Mouse (Mus musculus) midbrain, embryonic 13.5 days (tissue): ENCODE results near the gene Abcg5. TPM values are rescaled to one million over a fixed set of nuclear protein-coding genes. Genes with fewer than 3 reads are reported as not detected.

Experiments
- ATAC-seq: fragments of 200-750 bp; cut with Nextera tagmentation; 2 replicates; pipeline ENCODE4 v1.8.0; 2017; ENCODE audit warnings: mild to moderate bottlenecking, moderate TSS enrichment, moderate library complexity
- H3K27ac ChIP-seq: fragments of 300-500 bp; sonication (generic); 2 replicates; pipeline ENCODE4 v1.5.1; 2015; ENCODE audit warnings: inconsistent platforms, mild to moderate bottlenecking, moderate library complexity
- H3K27me3 ChIP-seq: fragments of 300-500 bp; sonication (generic); 2 replicates; pipeline ENCODE4 v1.6.1; 2015; ENCODE audit warnings: mild to moderate bottlenecking, inconsistent platforms
- H3K36me3 ChIP-seq: fragments of 300-500 bp; sonication (generic); 2 replicates; pipeline ENCODE4 v1.6.1; 2015; ENCODE audit warnings: mild to moderate bottlenecking, inconsistent platforms
- H3K4me1 ChIP-seq: fragments of 300-500 bp; sonication (generic); replicated peaks from 2 replicates; pipeline ENCODE4 v1.6.1; 2015; ENCODE audit warnings: inconsistent platforms
- H3K4me2 ChIP-seq: fragments of 300-500 bp; sonication (generic); replicated peaks from 2 replicates; pipeline ENCODE4 v1.6.1; 2015; ENCODE audit warnings: moderate library complexity, mild to moderate bottlenecking, inconsistent platforms
- H3K4me3 ChIP-seq: fragments of 300-500 bp; sonication (generic); replicated peaks from 2 replicates; pipeline ENCODE4 v1.5.1; 2015; ENCODE audit warnings: mild to moderate bottlenecking, inconsistent platforms
- H3K9ac ChIP-seq: fragments of 300-500 bp; sonication (generic); replicated peaks from 2 replicates; pipeline ENCODE4 v1.6.1; 2015; ENCODE audit warnings: mild to moderate bottlenecking, inconsistent platforms
- H3K9me3 ChIP-seq: fragments of 300-500 bp; sonication (generic); 2 replicates; pipeline ENCODE4 v1.6.1; 2016; ENCODE audit warnings: mild to moderate bottlenecking, inconsistent platforms
- WGBS: fragments of 180-500 bp; shearing (Covaris S2); methylation state at CpG from one replicate; pipeline ENCODE4 v1.1.7; 2015; 5-methylcytosine and 5-hydroxymethylcytosine counted together
- polyA plus RNA-seq: library from polyadenylated mRNA; unstranded; fragments of >200 nt; fragmentation: Nextera tagmentation; extraction: Ambion mirVana; gene quantifications from 2 replicates; pipeline ENCODE4 v1.2.1, GENCODE M21; 2015

The Abcg5 gene
- polyA plus RNA-seq, 1 experiment from 2014 or later = 3.0 TPM

- no peak overlapping the region for H3K9ac ChIP-seq
- no peaks in the 10 kb centered on the region for H3K9me3 ChIP-seq
- WGBS = 84% methylated on average over 7 of the region's 7 CpGs
- H3K27me3 ChIP-seq = no peaks in the 10 kb centered on the region
- no peak overlapping the region for H3K27ac ChIP-seq
- no peak overlapping the region for H3K4me2 ChIP-seq
- peaks cover 22% of the 10 kb centered on the region for H3K4me1 ChIP-seq
- no peak overlapping the region for H3K4me3 ChIP-seq
- H3K36me3 ChIP-seq = peaks cover 4% of the 10 kb centered on the region; the same call in 1 of the 2 replicates
- ATAC-seq = no peak
These were observed 25.0 kb downstream of the Abcg5 start for GRCm38 (mm10) chr17:84657782-84658181.

- H3K36me3 ChIP-seq = peaks cover 4% of the 10 kb centered on the region; the same call in 1 of the 2 replicates
- H3K27ac ChIP-seq = no peak overlapping the region
- H3K9me3 ChIP-seq = no peaks in the 10 kb centered on the region
- ATAC-seq = peak; percentile 31; the same call in 1 of the 2 replicates
- H3K4me1 ChIP-seq = peaks cover 22% of the 10 kb centered on the region
- H3K4me3 ChIP-seq = no peak overlapping the region
- no peaks in the 10 kb centered on the region for H3K27me3 ChIP-seq
- WGBS = 83% methylated on average over 3 of the region's 3 CpGs
- no peak overlapping the region for H3K4me2 ChIP-seq
- no peak overlapping the region for H3K9ac ChIP-seq
These were observed 25.4 kb downstream of the Abcg5 start for GRCm38 (mm10) chr17:84657422-84657732.

GRCm38 (mm10) chr17:84656653-84657421, 26.0 kb downstream of the Abcg5 start:
- 51% methylated on average over 19 of the region's 19 CpGs for WGBS
- Histone ChIP-seq H3K4me2 (peak overlapping the region; percentile 6; the same call in 1 of the 2 replicates), H3K27me3 (no peaks in the 10 kb centered on the region), H3K9ac (no peak overlapping the region), H3K4me3 (no peak overlapping the region), H3K36me3 (peaks cover 4% of the 10 kb centered on the region; the same call in 1 of the 2 replicates), H3K9me3 (no peaks in the 10 kb centered on the region), H3K4me1 (peaks cover 22% of the 10 kb centered on the region), H3K27ac (peak overlapping the region; percentile 62)
- ATAC-seq = peak; percentile 73

- H3K36me3 ChIP-seq = peaks cover 4% of the 10 kb centered on the region; the same call in 1 of the 2 replicates
- H3K27me3 ChIP-seq = no peaks in the 10 kb centered on the region
- no peaks in the 10 kb centered on the region for H3K9me3 ChIP-seq
- no peak overlapping the region for H3K9ac ChIP-seq
- peaks cover 22% of the 10 kb centered on the region for H3K4me1 ChIP-seq
- ATAC-seq = 0 out of 2 replicates have a peak, but pooled peaks have one; percentile 32
- peak overlapping the region; percentile 62 for H3K27ac ChIP-seq
- peak overlapping the region; percentile 6; the same call in 1 of the 2 replicates for H3K4me2 ChIP-seq
- 73% methylated on average over 5 of the region's 5 CpGs for WGBS
- H3K4me3 ChIP-seq = no peak overlapping the region
These were observed 26.6 kb downstream of the Abcg5 start for GRCm38 (mm10) chr17:84656205-84656604.

GRCm38 (mm10) chr17:84653544-84653943, 29.3 kb downstream of the Abcg5 start:
- WGBS = 94% methylated on average over 9 of the region's 9 CpGs
- Histone ChIP-seq H3K27me3 (no peaks in the 10 kb centered on the region), H3K9ac (no peak overlapping the region), H3K36me3 (peaks cover 4% of the 10 kb centered on the region; the same call in 1 of the 2 replicates), H3K4me1 (peaks cover 22% of the 10 kb centered on the region), H3K4me2 (no peak overlapping the region), H3K4me3 (no peak overlapping the region), H3K9me3 (no peaks in the 10 kb centered on the region), H3K27ac (no peak overlapping the region)
- no peak for ATAC-seq

GRCm38 (mm10) chr17:84650302-84651017, 32.4 kb downstream of the Abcg5 start:
- H3K9me3 ChIP-seq = no peaks in the 10 kb centered on the region
- ATAC-seq = no peak
- H3K27ac ChIP-seq = no peak overlapping the region
- H3K27me3 ChIP-seq = no peaks in the 10 kb centered on the region
- no peak overlapping the region for H3K4me3 ChIP-seq
- H3K4me1 ChIP-seq = no peaks in the 10 kb centered on the region; the same call in 1 of the 2 replicates
- no peak overlapping the region for H3K9ac ChIP-seq
- WGBS = 95% methylated on average over 9 of the region's 9 CpGs
- peaks cover 4% of the 10 kb centered on the region; the same call in 1 of the 2 replicates for H3K36me3 ChIP-seq
- H3K4me2 ChIP-seq = no peak overlapping the region

- Histone ChIP-seq H3K9ac (no peak overlapping the region), H3K27ac (no peak overlapping the region), H3K4me3 (no peak overlapping the region), H3K27me3 (no peaks in the 10 kb centered on the region), H3K4me1 (peaks cover 7% of the 10 kb centered on the region; the same call in 1 of the 2 replicates), H3K36me3 (no peaks in the 10 kb centered on the region; the same call in 1 of the 2 replicates), H3K9me3 (no peaks in the 10 kb centered on the region), H3K4me2 (no peak overlapping the region)
- WGBS = 88% methylated on average over 4 of the region's 4 CpGs
- ATAC-seq = no peak
These were observed 35.2 kb downstream of the Abcg5 start for GRCm38 (mm10) chr17:84647630-84648029.

GRCm38 (mm10) chr17:84646477-84646876, 36.3 kb downstream of the Abcg5 start:
- 71% methylated on average over 2 of the region's 2 CpGs for WGBS
- H3K4me3 ChIP-seq = no peak overlapping the region
- no peaks in the 10 kb centered on the region for H3K27me3 ChIP-seq
- no peak for ATAC-seq
- H3K4me2 ChIP-seq = no peak overlapping the region
- H3K27ac ChIP-seq = no peak overlapping the region
- no peaks in the 10 kb centered on the region for H3K9me3 ChIP-seq
- H3K9ac ChIP-seq = no peak overlapping the region
- H3K36me3 ChIP-seq = no peaks in the 10 kb centered on the region
- peaks cover 7% of the 10 kb centered on the region; the same call in 1 of the 2 replicates for H3K4me1 ChIP-seq

GRCm38 (mm10) chr17:84645894-84646293, 36.9 kb downstream of the Abcg5 start:
- no peak overlapping the region for H3K27ac ChIP-seq
- H3K4me3 ChIP-seq = no peak overlapping the region
- H3K4me2 ChIP-seq = no peak overlapping the region
- no peaks in the 10 kb centered on the region for H3K27me3 ChIP-seq
- H3K9ac ChIP-seq = no peak overlapping the region
- H3K9me3 ChIP-seq = no peaks in the 10 kb centered on the region
- H3K36me3 ChIP-seq = no peaks in the 10 kb centered on the region
- ATAC-seq = no peak
- H3K4me1 ChIP-seq = peaks cover 7% of the 10 kb centered on the region; the same call in 1 of the 2 replicates
- whole genome bisulfite sequencing = 24% methylated on average over 5 of the region's 7 CpGs

GRCm38 (mm10) chr17:84645119-84645518, 37.7 kb downstream of the Abcg5 start:
- H3K9me3 ChIP-seq = no peaks in the 10 kb centered on the region
- no peak overlapping the region for H3K4me3 ChIP-seq
- no peak overlapping the region for H3K9ac ChIP-seq
- 33% methylated on average over 9 of the region's 9 CpGs for WGBS
- peaks cover 7% of the 10 kb centered on the region; the same call in 1 of the 2 replicates for H3K4me1 ChIP-seq
- H3K27ac ChIP-seq = no peak overlapping the region
- H3K36me3 ChIP-seq = no peaks in the 10 kb centered on the region
- H3K27me3 ChIP-seq = no peaks in the 10 kb centered on the region
- H3K4me2 ChIP-seq = no peak overlapping the region
- ATAC-seq = no peak

GRCm38 (mm10) chr17:84644292-84645050, 38.3 kb downstream of the Abcg5 start:
- Histone ChIP-seq H3K4me2 (no peak overlapping the region), H3K9me3 (no peaks in the 10 kb centered on the region), H3K4me3 (no peak overlapping the region), H3K9ac (no peak overlapping the region), H3K4me1 (peaks cover 7% of the 10 kb centered on the region; the same call in 1 of the 2 replicates), H3K36me3 (no peaks in the 10 kb centered on the region), H3K27me3 (no peaks in the 10 kb centered on the region), H3K27ac (peak overlapping the region; percentile 37; the same call in 1 of the 2 replicates)
- 55% methylated on average over 16 of the region's 16 CpGs for WGBS
- no peak for ATAC-seq
